Mouse (Mus musculus): Measurements from ENCODE around the gene Mybphl. TPM values are rescaled to one million over a fixed set of nuclear protein-coding genes. Genes with fewer than 3 reads are reported as not detected.

Gene Mybphl
- polyA plus RNA-seq (2015; fragmentation: Nextera tagmentation; extraction: Ambion mirVana): not detected in 2 replicates

DNA sequence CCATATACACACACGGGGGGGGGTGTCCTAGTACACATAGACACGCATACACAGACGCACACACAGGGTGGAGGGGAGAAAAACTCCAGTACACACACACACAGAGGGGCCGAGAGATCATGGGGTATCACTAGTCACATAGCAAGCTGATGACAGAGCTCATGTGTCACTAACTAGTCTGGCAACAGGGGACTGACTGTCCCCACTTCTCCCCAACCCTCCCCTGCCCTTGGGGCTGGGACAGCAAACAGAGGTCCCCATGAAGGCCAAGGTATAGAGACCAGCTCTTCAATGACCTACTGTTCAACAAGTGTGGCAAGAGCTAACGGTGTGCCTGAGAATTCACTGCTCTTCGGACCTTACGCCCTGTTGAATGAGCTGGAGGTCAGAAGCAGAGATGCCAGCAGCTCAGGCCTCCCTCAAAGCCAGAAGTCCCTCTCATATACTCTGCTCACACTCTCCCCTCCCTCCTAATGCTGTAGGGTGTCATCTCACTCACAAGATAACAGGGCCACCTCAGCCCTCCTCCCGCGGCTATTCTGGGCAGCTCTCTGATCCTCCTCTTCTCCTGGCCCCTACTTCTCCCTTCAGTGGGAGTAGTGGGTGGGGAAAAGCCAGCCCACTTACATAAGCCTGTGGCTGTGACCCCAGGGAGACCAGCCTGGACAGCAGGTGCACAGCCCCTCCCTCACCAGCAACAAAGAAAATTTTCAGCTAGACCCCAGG, at the start of gene Mybphl:
TSS of gene Mybphl (plus strand) at position 642 of the 726 bp plus-strand sequence.
- no peak within 1 kb of the TSS for H3K27ac ChIP-seq (replicated peaks)
- DNase-seq (ENCODE audit: low spot score) (no peak), ATAC-seq (ENCODE audit: low FRiP score, low TSS enrichment) (no peak)
- no peaks in the 10 kb centered on the region for H3K36me3 ChIP-seq (ENCODE audit: control insufficient read depth, insufficient read depth, low read length)
- H3K4me3 ChIP-seq (ENCODE audit: low read depth, low read length): no peak within 1 kb of the TSS
- H3K27me3 ChIP-seq (ENCODE audit: control insufficient read depth, insufficient read depth, low read length): no peaks in the 10 kb centered on the region
- no peak within 1 kb of the TSS for H3K9ac ChIP-seq (ENCODE audit: low read length)
- no peaks in the 10 kb centered on the region for H3K4me1 ChIP-seq (replicated peaks; ENCODE audit: control insufficient read depth, insufficient read depth)
- WGBS: 65% methylated on average over 9 of the region's 9 CpGs
- no peak within 1 kb of the TSS for H3K4me2 ChIP-seq (replicated peaks; ENCODE audit: low read depth)
- TF ChIP-seq EP300 (optimal IDR thresholded peaks at IDR 0.05): no peak
- TF ChIP-seq CTCF (IDR thresholded peaks at IDR 0.05; ENCODE audit: low read depth): no peak
- H3K9me3 ChIP-seq (ENCODE audit: control insufficient read depth, low read length): no peaks in the 10 kb centered on the region

DNA sequence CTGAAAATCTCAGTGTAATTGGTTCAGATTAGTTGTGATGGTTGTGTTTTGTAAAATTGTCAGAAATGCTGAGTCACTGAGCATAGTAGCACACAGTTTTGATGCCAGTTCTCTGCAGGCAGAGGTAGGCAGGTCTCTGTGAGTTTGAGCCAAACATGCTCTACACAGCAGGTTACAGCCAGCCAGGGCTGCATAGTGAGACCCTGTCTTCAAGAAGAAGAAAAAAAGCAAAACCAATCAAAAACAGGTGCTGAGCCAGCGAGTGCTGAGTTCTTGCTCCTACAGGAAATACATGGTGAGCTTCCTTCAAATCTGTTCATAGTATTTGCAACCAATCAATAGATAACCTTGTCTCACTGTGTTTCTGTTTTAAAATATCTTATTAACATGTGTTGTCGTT, 46.2 kb upstream of the Mybphl start:
- no peak overlapping the region for H3K27ac ChIP-seq (replicated peaks)
- no peak overlapping the region for H3K4me3 ChIP-seq (ENCODE audit: low read depth, low read length)
- H3K4me1 ChIP-seq (replicated peaks; ENCODE audit: control insufficient read depth, insufficient read depth): no peaks in the 10 kb centered on the region
- TF ChIP-seq EP300 (optimal IDR thresholded peaks at IDR 0.05) (no peak), CTCF (IDR thresholded peaks at IDR 0.05; ENCODE audit: low read depth) (no peak)
- no peak overlapping the region for H3K4me2 ChIP-seq (replicated peaks; ENCODE audit: low read depth)
- no peaks in the 10 kb centered on the region for H3K27me3 ChIP-seq (ENCODE audit: control insufficient read depth, insufficient read depth, low read length)
- no peaks in the 10 kb centered on the region for H3K36me3 ChIP-seq (ENCODE audit: control insufficient read depth, insufficient read depth, low read length)
- 68% methylated on average over 2 of the region's 2 CpGs for WGBS
- no peaks in the 10 kb centered on the region for H3K9me3 ChIP-seq (ENCODE audit: control insufficient read depth, low read length)
- H3K9ac ChIP-seq (ENCODE audit: low read length): no peak overlapping the region
- no peak for DNase-seq (ENCODE audit: low spot score)
- ATAC-seq (ENCODE audit: low FRiP score, low TSS enrichment): no peak

- WGBS: 50% methylated on average over 4 of the region's 4 CpGs
- Histone ChIP-seq H3K9me3 (ENCODE audit: control insufficient read depth, low read length) (no peaks in the 10 kb centered on the region), H3K27me3 (ENCODE audit: control insufficient read depth, insufficient read depth, low read length) (no peaks in the 10 kb centered on the region), H3K9ac (ENCODE audit: low read length) (no peak overlapping the region), H3K4me2 (replicated peaks; ENCODE audit: low read depth) (no peak overlapping the region), H3K4me1 (replicated peaks; ENCODE audit: control insufficient read depth, insufficient read depth) (no peaks in the 10 kb centered on the region), H3K4me3 (ENCODE audit: low read depth, low read length) (no peak overlapping the region), H3K36me3 (ENCODE audit: control insufficient read depth, insufficient read depth, low read length) (no peaks in the 10 kb centered on the region), H3K27ac (replicated peaks) (no peak overlapping the region)
- no peak for DNase-seq (ENCODE audit: low spot score)
- TF ChIP-seq CTCF (IDR thresholded peaks at IDR 0.05; ENCODE audit: low read depth): no peak
- TF ChIP-seq EP300 (optimal IDR thresholded peaks at IDR 0.05): no peak
- no peak for ATAC-seq (ENCODE audit: low FRiP score, low TSS enrichment)
These were observed 43.0 kb upstream of the Mybphl start for GRCm38 (mm10) chr3:108321671-108322070.

DNA sequence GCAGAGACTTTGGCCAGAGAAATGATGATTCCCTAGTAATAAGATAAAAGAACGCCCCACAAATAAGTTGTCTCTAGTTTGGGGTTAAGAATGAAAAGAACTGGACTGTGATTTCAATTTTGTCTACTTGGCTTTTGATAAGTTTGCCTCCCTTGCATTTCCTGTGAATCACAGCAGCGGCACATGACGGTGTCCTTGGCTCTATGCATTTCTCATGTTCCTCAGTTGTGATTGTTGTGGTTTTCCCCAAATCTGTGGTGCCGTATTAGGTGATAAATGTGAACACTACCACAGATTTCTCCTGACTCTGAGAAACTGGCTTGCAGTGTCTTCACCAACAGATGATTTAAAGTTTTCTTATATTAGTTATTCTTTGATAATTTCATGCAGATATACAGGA, 42.6 kb upstream of the Mybphl start:
- no peaks in the 10 kb centered on the region for H3K36me3 ChIP-seq (ENCODE audit: control insufficient read depth, insufficient read depth, low read length)
- WGBS: 74% methylated on average over 4 of the region's 4 CpGs
- ATAC-seq (ENCODE audit: low FRiP score, low TSS enrichment): no peak

GRCm38 (mm10) chr3:108322962-108323361, 41.7 kb upstream of the Mybphl start:
- WGBS: 93% methylated on average over 3 of the region's 3 CpGs
- H3K4me2 ChIP-seq (replicated peaks; ENCODE audit: low read depth): no peak overlapping the region
- H3K4me3 ChIP-seq (ENCODE audit: low read depth, low read length): no peak overlapping the region
- no peaks in the 10 kb centered on the region for H3K27me3 ChIP-seq (ENCODE audit: control insufficient read depth, insufficient read depth, low read length)
- no peaks in the 10 kb centered on the region for H3K9me3 ChIP-seq (ENCODE audit: control insufficient read depth, low read length)
- H3K27ac ChIP-seq (replicated peaks): no peak overlapping the region
- ATAC-seq (ENCODE audit: low FRiP score, low TSS enrichment) (no peak), DNase-seq (ENCODE audit: low spot score) (no peak)
- H3K9ac ChIP-seq (ENCODE audit: low read length): no peak overlapping the region
- H3K4me1 ChIP-seq (replicated peaks; ENCODE audit: control insufficient read depth, insufficient read depth): no peaks in the 10 kb centered on the region
- no peak for TF ChIP-seq CTCF (IDR thresholded peaks at IDR 0.05; ENCODE audit: low read depth)
- TF ChIP-seq EP300 (optimal IDR thresholded peaks at IDR 0.05): no peak
- H3K36me3 ChIP-seq (ENCODE audit: control insufficient read depth, insufficient read depth, low read length): no peaks in the 10 kb centered on the region

More for the DNA sequence above, 42.6 kb upstream of the Mybphl start:
- H3K9me3 ChIP-seq (ENCODE audit: control insufficient read depth, low read length): no peaks in the 10 kb centered on the region
- H3K9ac ChIP-seq (ENCODE audit: low read length): no peak overlapping the region
- H3K27me3 ChIP-seq (ENCODE audit: control insufficient read depth, insufficient read depth, low read length): no peaks in the 10 kb centered on the region
- no peak for TF ChIP-seq EP300 (optimal IDR thresholded peaks at IDR 0.05)
- TF ChIP-seq CTCF (IDR thresholded peaks at IDR 0.05; ENCODE audit: low read depth): no peak
- DNase-seq (ENCODE audit: low spot score): no peak
- H3K4me2 ChIP-seq (replicated peaks; ENCODE audit: low read depth): no peak overlapping the region
- H3K4me1 ChIP-seq (replicated peaks; ENCODE audit: control insufficient read depth, insufficient read depth): no peaks in the 10 kb centered on the region
- no peak overlapping the region for H3K4me3 ChIP-seq (ENCODE audit: low read depth, low read length)
- no peak overlapping the region for H3K27ac ChIP-seq (replicated peaks)

DNA sequence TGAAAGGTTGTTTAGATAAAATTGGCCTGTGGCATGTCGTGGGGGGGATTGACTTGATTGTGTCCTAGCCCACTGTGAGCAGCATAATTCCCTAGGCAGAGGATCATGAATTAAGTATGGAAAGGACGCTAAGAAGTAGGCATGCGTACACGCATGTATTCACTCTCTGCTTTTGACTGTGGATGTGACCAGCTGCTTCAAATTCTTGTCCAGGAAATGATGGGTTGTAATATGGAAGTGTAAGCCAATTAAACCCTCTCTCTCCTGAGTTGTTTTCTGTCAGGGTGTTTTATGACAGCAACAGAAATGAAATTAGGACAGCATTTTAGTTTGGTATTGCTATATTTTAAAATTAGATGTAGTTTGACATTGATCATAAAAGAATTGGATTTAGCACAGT, 39.9 kb upstream of the Mybphl start:
- 0 out of 2 replicates have a peak, but pooled peaks cover 2% of the 10 kb centered on the region for H3K4me1 ChIP-seq (replicated peaks; ENCODE audit: control insufficient read depth, insufficient read depth)
- TF ChIP-seq EP300 (optimal IDR thresholded peaks at IDR 0.05) (no peak), CTCF (IDR thresholded peaks at IDR 0.05; ENCODE audit: low read depth) (no peak)
- no peak for ATAC-seq (ENCODE audit: low FRiP score, low TSS enrichment)
- WGBS: 86% methylated on average over 4 of the region's 4 CpGs
- H3K4me3 ChIP-seq (ENCODE audit: low read depth, low read length): no peak overlapping the region
- H3K9ac ChIP-seq (ENCODE audit: low read length): no peak overlapping the region
- H3K4me2 ChIP-seq (replicated peaks; ENCODE audit: low read depth): no peak overlapping the region
- no peak for DNase-seq (ENCODE audit: low spot score)
- H3K36me3 ChIP-seq (ENCODE audit: control insufficient read depth, insufficient read depth, low read length): no peaks in the 10 kb centered on the region
- H3K27ac ChIP-seq (replicated peaks): no peak overlapping the region
- H3K27me3 ChIP-seq (ENCODE audit: control insufficient read depth, insufficient read depth, low read length): no peaks in the 10 kb centered on the region
- no peaks in the 10 kb centered on the region for H3K9me3 ChIP-seq (ENCODE audit: control insufficient read depth, low read length)

Measured in stomach, postnatal 0 days (tissue).